Mouse (Mus musculus): ENCODE measurements around the gene Tnfaip8l1.

DNA sequence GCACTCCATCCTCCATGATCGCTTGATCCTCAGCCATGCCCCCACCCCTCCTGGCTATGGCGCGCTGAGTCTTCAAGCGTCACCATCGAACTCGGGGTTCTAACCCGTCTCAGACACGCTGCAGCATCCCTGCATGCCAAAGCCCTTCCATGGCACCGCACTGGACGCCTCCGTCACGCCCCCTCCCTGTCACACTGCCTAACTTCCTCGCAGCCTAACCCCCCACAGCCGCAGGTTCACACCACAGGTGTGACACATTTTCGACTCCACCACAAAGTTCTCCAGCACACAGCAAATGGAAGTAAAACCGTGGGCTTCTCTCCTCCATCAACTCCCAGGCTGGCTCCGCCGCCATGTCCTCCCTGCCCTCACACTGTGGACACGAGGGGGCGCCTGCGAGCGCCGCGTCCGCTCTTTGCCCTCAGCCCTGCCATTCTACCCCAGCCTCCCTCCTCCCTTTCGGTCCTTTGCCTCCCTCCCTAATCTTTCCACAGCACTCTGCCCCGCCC, 27.8 kb upstream of the Tnfaip8l1 start:
- TF ChIP-seq CTCF (IDR thresholded peaks at IDR 0.05; ENCODE audit: low read depth) = peak; percentile 67
- no peak for TF ChIP-seq EP300 (IDR thresholded peaks at IDR 0.05; ENCODE audit: low read depth)

Data from heart, postnatal 0 days (tissue).